Mouse (Mus musculus) lung, adult 2 months (tissue): ENCODE results near the gene Rilpl1.

ENCODE experiments used
- CTCF ChIP-seq: fragments of 200-500 bp; IDR thresholded peaks from 2 replicates; pipeline ENCODE4 v1.5.1; 2011; ENCODE audit warnings: mild to moderate bottlenecking, low read length, control low read depth; ENCODE audit not compliant: insufficient read depth
- POLR2A ChIP-seq: fragments of 200-500 bp; IDR thresholded peaks from 2 replicates; pipeline ENCODE4 v1.6.1; 2011; ENCODE audit warnings: low read depth, mild to moderate bottlenecking, control low read depth, low read length, borderline replicate concordance; ENCODE audit errors: extremely low read depth

- TF ChIP-seq CTCF (no peak), POLR2A (no peak)
These were observed 12.5 kb downstream of the Rilpl1 start for GRCm38 (mm10) chr5:124518648-124519047.
